Mouse (Mus musculus): ENCODE measurements at regions not wholly inside any gene's neighbourhood (a gene's known extent, or its start where the extent isn't known, plus 50 kb on each side); places are given as distances from the start of the nearest gene placed in this dataset.
"Not testable (repeated sequence)": the region's sequence is repeated elsewhere in the genome, so short reads cannot be mapped to it uniquely, and the experiment has no call there.

- DNase-seq (ENCODE audit: low read depth, low spot score) = no peak
Measured at GRCm38 (mm10) chr12:56058876-56059275, 222.8 kb downstream of the Brms1l start.

GRCm38 (mm10) chr12:56058463-56058862, 222.3 kb downstream of the Brms1l start:
- peak; percentile 86 for DNase-seq (ENCODE audit: low read depth, low spot score)

- no peak for DNase-seq (ENCODE audit: low read depth, low spot score)
Measured at GRCm38 (mm10) chr12:56055382-56055781, 219.3 kb downstream of the Brms1l start.

- DNase-seq (ENCODE audit: low read depth, low spot score) = no peak
Measured at GRCm38 (mm10) chr12:56046050-56046449, 209.9 kb downstream of the Brms1l start.

- no peak for DNase-seq (ENCODE audit: low read depth, low spot score)
Measured at GRCm38 (mm10) chr12:56020954-56021514, 184.9 kb downstream of the Brms1l start.

GRCm38 (mm10) chr12:56020547-56020946, 184.4 kb downstream of the Brms1l start:
- no peak for DNase-seq (ENCODE audit: low read depth, low spot score)

- no peak for DNase-seq (ENCODE audit: low read depth, low spot score)
Measured at GRCm38 (mm10) chr12:56009976-56010375, 173.9 kb downstream of the Brms1l start.

GRCm38 (mm10) chr12:56005846-56006245, 169.7 kb downstream of the Brms1l start:
- DNase-seq (ENCODE audit: low read depth, low spot score) = no peak

- DNase-seq (ENCODE audit: low read depth, low spot score) = peak; percentile 39
Measured at GRCm38 (mm10) chr12:56005321-56005720, 169.2 kb downstream of the Brms1l start.

GRCm38 (mm10) chr12:56004479-56004878, 168.4 kb downstream of the Brms1l start:
- no peak for DNase-seq (ENCODE audit: low read depth, low spot score)

- DNase-seq (ENCODE audit: low read depth, low spot score) = no peak
Measured at GRCm38 (mm10) chr12:56003561-56003960, 167.4 kb downstream of the Brms1l start.

GRCm38 (mm10) chr12:55996585-55997377, 160.7 kb downstream of the Brms1l start:
- no peak for DNase-seq (ENCODE audit: low read depth, low spot score)

- peak; percentile 39 for DNase-seq (ENCODE audit: low read depth, low spot score)
Measured at GRCm38 (mm10) chr12:55983565-55984351, 147.6 kb downstream of the Brms1l start.

- DNase-seq (ENCODE audit: low read depth, low spot score) = no peak
Measured at GRCm38 (mm10) chr12:55983128-55983527, 147.0 kb downstream of the Brms1l start.

GRCm38 (mm10) chr12:55974262-55974661, 138.1 kb downstream of the Brms1l start:
- no peak for DNase-seq (ENCODE audit: low read depth, low spot score)

GRCm38 (mm10) chr12:55959319-55959718, 123.2 kb downstream of the Brms1l start:
- not testable (repeated sequence) for DNase-seq (ENCODE audit: low read depth, low spot score)

- DNase-seq (ENCODE audit: low read depth, low spot score) = no peak
Measured at GRCm38 (mm10) chr12:55940566-55940965, 104.4 kb downstream of the Brms1l start.

GRCm38 (mm10) chr12:55939281-55940142, 103.4 kb downstream of the Brms1l start:
- peak; percentile 44 for DNase-seq (ENCODE audit: low read depth, low spot score)

GRCm38 (mm10) chr12:55934172-55934571, 98.0 kb downstream of the Brms1l start:
- DNase-seq (ENCODE audit: low read depth, low spot score) = no peak

GRCm38 (mm10) chr12:55933417-55933816, 97.3 kb downstream of the Brms1l start:
- peak; percentile 11 for DNase-seq (ENCODE audit: low read depth, low spot score)

- no peak for DNase-seq (ENCODE audit: low read depth, low spot score)
Measured at GRCm38 (mm10) chr12:55930468-55930867, 94.3 kb downstream of the Brms1l start.

- no peak for DNase-seq (ENCODE audit: low read depth, low spot score)
Measured at GRCm38 (mm10) chr12:55926974-55927321, 90.8 kb downstream of the Brms1l start.

All from mesoderm, embryonic 11.5 days (tissue).